8 mouse cellular contexts compared by ENCODE assay signal in genomic region chr2:163644575-163645385, GRCm38 (mm10). TPM values are rescaled to one million over a fixed set of nuclear protein-coding genes. Genes with fewer than 3 reads are reported as not detected.
DNase-seq lines count a peak whose midpoint lies in the region; ATAC-seq and TF ChIP-seq lines count a peak whose summit lies in the region.

Gene Serinc3, minus strand, starts transcription at chr2:163645131.

- peak; percentile 100 for TF ChIP-seq POLR2A in bone marrow, adult 2 months (IDR thresholded peaks at IDR 0.05; ENCODE audit: borderline replicate concordance, control insufficient read depth, low read depth, low read length)

- peak; percentile 93 for ATAC-seq in embryonic facial prominence, embryonic 15.5 days (ENCODE audit: insufficient number of reproducible peaks, low FRiP score, low TSS enrichment, low read depth)
- ATAC-seq in kidney, embryonic 14.5 days (ENCODE audit: low FRiP score, low TSS enrichment), result peak; percentile 96
- peak; percentile 95 for ATAC-seq in limb, embryonic 15.5 days (ENCODE audit: insufficient number of reproducible peaks, low FRiP score, low TSS enrichment, low read depth)

- TF ChIP-seq CTCF in bone marrow, adult 2 months (IDR thresholded peaks at IDR 0.05; ENCODE audit: control insufficient read depth, insufficient read depth, low read length), result peak; percentile 43; the same call in 1 of the 2 replicates

- under 1% methylated on average over 74 of the region's 74 CpGs for WGBS in bone marrow, adult 2 months
- WGBS in embryonic facial prominence, embryonic 15.5 days, result under 1% methylated on average over 74 of the region's 74 CpGs
- under 1% methylated on average over 74 of the region's 74 CpGs for WGBS in kidney, embryonic 14.5 days
- under 1% methylated on average over 73 of the region's 74 CpGs for WGBS in limb, embryonic 15.5 days

- DNase-seq in 416B (ENCODE audit: low read depth), result peak; percentile 99
- peak; percentile 99 for DNase-seq in heart, adult 9 months (ENCODE audit: low spot score in 2 of 2)
- DNase-seq in monocyte, adult 2 months (ENCODE audit: low read depth in 1 of 2, low spot score in 2 of 2), result peak; percentile 99 to 100
- peak; percentile 100 for DNase-seq in spleen, postnatal 36 days (ENCODE audit: low spot score in 2 of 2)

- H3K4me3 ChIP-seq in bone marrow, adult 2 months (replicated peaks; ENCODE audit: control insufficient read depth, low read depth, low read length), result peak within 1 kb of the TSS; percentile 95
- peak within 1 kb of the TSS; percentile 95 for H3K4me3 ChIP-seq in embryonic facial prominence, embryonic 15.5 days (replicated peaks)
- H3K4me3 ChIP-seq in kidney, embryonic 14.5 days (ENCODE audit: low read length), result peak within 1 kb of the TSS; percentile 87
- peak within 1 kb of the TSS; percentile 99 for H3K4me3 ChIP-seq in limb, embryonic 15.5 days

- H3K9ac ChIP-seq in embryonic facial prominence, embryonic 15.5 days, result peak within 1 kb of the TSS; percentile 94
- peak within 1 kb of the TSS; percentile 92 for H3K9ac ChIP-seq in kidney, embryonic 14.5 days (ENCODE audit: low read depth, low read length)
- peak within 1 kb of the TSS; percentile 97 for H3K9ac ChIP-seq in limb, embryonic 15.5 days

- peak within 1 kb of the TSS; percentile 100 for H3K27ac ChIP-seq in bone marrow, adult 2 months (ENCODE audit: control insufficient read depth, insufficient read depth, low read depth, low read length, poor library complexity)
- H3K27ac ChIP-seq in embryonic facial prominence, embryonic 15.5 days (replicated peaks), result peak within 1 kb of the TSS; percentile 99
- peak within 1 kb of the TSS; percentile 98 for H3K27ac ChIP-seq in kidney, embryonic 14.5 days (ENCODE audit: low read depth, low read length)
- peak within 1 kb of the TSS; percentile 99 for H3K27ac ChIP-seq in limb, embryonic 15.5 days

- H3K4me2 ChIP-seq in embryonic facial prominence, embryonic 15.5 days (replicated peaks), result peak within 1 kb of the TSS; percentile 54
- peak within 1 kb of the TSS; percentile 62 for H3K4me2 ChIP-seq in kidney, embryonic 14.5 days (replicated peaks; ENCODE audit: low read depth, low read length)
- peak within 1 kb of the TSS; percentile 44 for H3K4me2 ChIP-seq in limb, embryonic 15.5 days

- 0 out of 2 replicates have a peak, but pooled peaks cover 7% of the 10 kb centered on the region for H3K36me3 ChIP-seq in embryonic facial prominence, embryonic 15.5 days
- 0 out of 2 replicates have a peak, but pooled peaks cover 3% of the 10 kb centered on the region for H3K36me3 ChIP-seq in kidney, embryonic 14.5 days (ENCODE audit: control insufficient read depth, insufficient read depth, low read length)
- 0 out of 2 replicates have a peak, but pooled peaks cover 2% of the 10 kb centered on the region for H3K36me3 ChIP-seq in limb, embryonic 15.5 days

- no peaks in the 10 kb centered on the region for H3K9me3 ChIP-seq in embryonic facial prominence, embryonic 15.5 days (replicated peaks)
- H3K9me3 ChIP-seq in kidney, embryonic 14.5 days (ENCODE audit: control insufficient read depth, low read length), result no peaks in the 10 kb centered on the region
- H3K9me3 ChIP-seq in limb, embryonic 15.5 days, result no peaks in the 10 kb centered on the region

- H3K4me1 ChIP-seq in bone marrow, adult 2 months (ENCODE audit: control insufficient read depth, insufficient read depth, low read length), result peaks cover 2% of the 10 kb centered on the region; the same call in 1 of the 2 replicates
- peaks cover 25% of the 10 kb centered on the region; the same call in 1 of the 2 replicates for H3K4me1 ChIP-seq in embryonic facial prominence, embryonic 15.5 days
- H3K4me1 ChIP-seq in kidney, embryonic 14.5 days (ENCODE audit: control insufficient read depth, insufficient read depth, low read length), result 0 out of 2 replicates have a peak, but pooled peaks cover 10% of the 10 kb centered on the region
- peaks cover 12% of the 10 kb centered on the region for H3K4me1 ChIP-seq in limb, embryonic 15.5 days

- no peaks in the 10 kb centered on the region for H3K27me3 ChIP-seq in embryonic facial prominence, embryonic 15.5 days
- H3K27me3 ChIP-seq in kidney, embryonic 14.5 days (ENCODE audit: control insufficient read depth, insufficient read depth, low read length), result no peaks in the 10 kb centered on the region
- H3K27me3 ChIP-seq in limb, embryonic 15.5 days, result no peaks in the 10 kb centered on the region

RNA-seq across cellular contexts. Expression of gene Serinc3, which starts in this region (rescaled TPM):
- polyA plus RNA-seq in bone marrow, adult 2 months (2011; ENCODE audit: insufficient read depth, insufficient read length, low replicate concordance, missing spikeins), result 328 and 366 TPM in 2 replicates
- 39.4 and 40.8 TPM in 2 replicates for polyA plus RNA-seq in embryonic facial prominence, embryonic 15.5 days (2015; fragmentation: Nextera tagmentation; extraction: Ambion mirVana)
- 35.4 and 43.0 TPM in 2 replicates for polyA plus RNA-seq in kidney, embryonic 14.5 days (2014; fragmentation: Nextera tagmentation; extraction: Ambion mirVana)
- 40.3 and 41.3 TPM in 2 replicates for polyA plus RNA-seq in limb, embryonic 15.5 days (2015; fragmentation: Nextera tagmentation; extraction: Ambion mirVana)

Comparison
In these comparisons a context has a peak if more than half of its experiments do, and no peak if none do; other contexts are left out.
1. Peak in every context shown above with its lines: DNase-seq, ATAC-seq, H3K4me3 ChIP-seq and H3K27ac ChIP-seq.